Mouse (Mus musculus) limb, embryonic 15.5 days (tissue): ENCODE measurements around the gene Itk. TPM values are rescaled to one million over a fixed set of nuclear protein-coding genes. Genes with fewer than 3 reads are reported as not detected.

Experiments
- ATAC-seq: fragments of 200-750 bp; cut with Nextera tagmentation; 2 replicates; pipeline ENCODE4 v1.8.0; 2017; ENCODE audit warnings: low read depth, moderate TSS enrichment; ENCODE audit not compliant: insufficient number of reproducible peaks, low FRiP score, low TSS enrichment
- H3K27ac ChIP-seq: fragments of 300-500 bp; sonication (generic); 2 replicates; pipeline ENCODE4 v1.5.1; 2015; ENCODE audit warnings: moderate library complexity, mild to moderate bottlenecking, inconsistent platforms
- H3K27me3 ChIP-seq: fragments of 300-500 bp; sonication (generic); 2 replicates; pipeline ENCODE4 v1.6.1; 2015; ENCODE audit warnings: inconsistent platforms
- H3K36me3 ChIP-seq: fragments of 300-500 bp; sonication (generic); 2 replicates; pipeline ENCODE4 v1.6.1; 2015; ENCODE audit warnings: inconsistent platforms
- H3K4me1 ChIP-seq: fragments of 300-500 bp; sonication (generic); 2 replicates; pipeline ENCODE4 v1.6.1; 2015; ENCODE audit warnings: inconsistent platforms
- H3K4me2 ChIP-seq: fragments of 300-500 bp; sonication (generic); 2 replicates; pipeline ENCODE4 v1.6.1; 2015; ENCODE audit warnings: mild to moderate bottlenecking, inconsistent platforms
- H3K4me3 ChIP-seq: fragments of 300-500 bp; sonication (generic); 2 replicates; pipeline ENCODE4 v1.5.1; 2015; ENCODE audit warnings: mild to moderate bottlenecking, inconsistent platforms
- H3K9ac ChIP-seq: fragments of 300-500 bp; sonication (generic); 2 replicates; pipeline ENCODE4 v1.6.1; 2015; ENCODE audit warnings: inconsistent platforms
- H3K9me3 ChIP-seq: fragments of 300-500 bp; sonication (generic); 2 replicates; pipeline ENCODE4 v1.6.1; 2016; ENCODE audit warnings: inconsistent platforms
- WGBS: fragments of 180-500 bp; shearing (Covaris S2); methylation state at CpG from one replicate; pipeline ENCODE4 v1.1.7; 2015; 5-methylcytosine and 5-hydroxymethylcytosine counted together
- polyA plus RNA-seq: library from polyadenylated mRNA; unstranded; fragments of >200 nt; fragmentation: Nextera tagmentation; extraction: Ambion mirVana; gene quantifications from 2 replicates; pipeline ENCODE4 v1.2.1, GENCODE M21; 2015

Itk gene
- polyA plus RNA-seq, 1 experiment from 2014 or later = 0.38 TPM

DNA sequence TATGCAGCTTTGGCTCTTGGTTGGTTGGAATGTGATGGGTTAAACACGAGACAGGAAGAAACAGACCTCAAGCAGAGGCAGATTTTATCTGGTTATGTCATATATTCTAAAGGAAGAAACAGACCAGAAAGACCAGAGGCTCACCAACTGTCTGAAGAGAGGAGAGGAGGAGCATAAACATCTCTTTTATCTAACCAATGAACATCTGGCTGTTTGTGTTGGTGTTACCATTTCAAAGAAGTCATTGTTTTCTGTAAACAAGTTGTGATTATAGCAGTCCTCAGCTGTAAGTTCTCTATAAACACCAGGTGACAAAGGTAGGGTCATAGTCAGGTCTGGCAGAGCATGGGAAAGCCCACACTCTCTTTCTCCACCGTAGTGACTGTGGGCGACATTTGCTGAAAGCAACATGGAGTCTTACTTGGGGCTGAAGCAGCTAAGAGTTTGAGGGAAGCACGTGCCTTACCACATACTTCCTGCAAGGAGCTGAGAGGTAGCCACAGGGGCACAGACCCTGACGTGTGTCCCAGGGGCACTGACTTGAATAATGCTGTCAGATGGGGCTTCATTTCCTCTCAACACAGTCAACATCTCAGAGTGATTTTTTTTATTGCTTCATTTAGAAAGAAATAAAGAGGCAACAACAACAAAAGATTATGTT, 45.3 kb downstream of the Itk start:
- H3K36me3 ChIP-seq = no peaks in the 10 kb centered on the region
- H3K4me2 ChIP-seq = no peak overlapping the region
- no peak for ATAC-seq
- H3K9me3 ChIP-seq = no peaks in the 10 kb centered on the region
- no peak overlapping the region for H3K4me3 ChIP-seq
- H3K27me3 ChIP-seq = no peaks in the 10 kb centered on the region
- WGBS = 35% methylated on average over 5 of the region's 5 CpGs
- no peak overlapping the region for H3K27ac ChIP-seq
- H3K4me1 ChIP-seq = no peaks in the 10 kb centered on the region
- no peak overlapping the region for H3K9ac ChIP-seq

DNA sequence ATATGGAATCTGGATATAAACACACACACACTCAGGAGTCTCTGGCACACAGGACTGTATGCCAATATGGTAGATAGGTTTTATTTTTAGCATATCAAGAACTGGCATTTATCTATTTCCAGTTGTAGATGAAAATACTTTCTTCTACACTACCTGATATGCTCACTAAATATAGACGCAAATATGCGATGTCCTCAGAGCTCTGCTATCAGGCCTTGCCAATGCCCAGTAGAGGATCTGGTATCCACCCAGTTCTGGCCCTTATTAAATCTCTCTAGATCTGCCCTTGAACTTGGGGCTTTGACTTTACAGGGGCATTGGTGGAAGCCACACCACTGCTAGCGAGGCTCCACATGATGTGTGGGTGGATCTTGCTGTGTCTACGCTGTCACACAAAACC, 47.4 kb downstream of the Itk start:
- 95% methylated on average over 4 of the region's 4 CpGs for WGBS
- Histone ChIP-seq H3K4me3 (no peak overlapping the region), H3K9ac (no peak overlapping the region), H3K9me3 (no peaks in the 10 kb centered on the region), H3K36me3 (no peaks in the 10 kb centered on the region), H3K4me1 (no peaks in the 10 kb centered on the region), H3K4me2 (no peak overlapping the region), H3K27ac (no peak overlapping the region), H3K27me3 (no peaks in the 10 kb centered on the region)
- no peak for ATAC-seq

DNA sequence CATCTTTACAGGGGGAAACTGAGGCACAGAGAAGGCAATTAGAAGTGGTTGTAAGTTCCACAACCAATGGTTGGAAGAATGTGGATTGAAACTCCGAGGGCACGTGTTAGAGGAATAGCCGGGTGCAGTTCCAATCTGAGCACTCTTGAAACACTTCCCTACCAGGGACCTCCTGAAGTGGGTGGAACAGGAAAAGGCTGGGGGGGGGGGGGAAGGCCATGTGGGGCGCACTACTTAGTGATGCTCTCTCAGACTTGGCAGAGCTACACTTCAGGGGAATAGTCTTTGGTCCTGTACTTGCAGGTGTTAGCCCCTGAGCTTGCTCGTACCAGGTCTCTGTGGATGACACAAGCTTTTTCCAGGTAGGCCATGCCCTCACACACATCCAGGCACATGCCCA, 53.3 kb downstream of the Itk start:
- Histone ChIP-seq H3K9ac (no peak overlapping the region), H3K4me1 (no peaks in the 10 kb centered on the region), H3K36me3 (no peaks in the 10 kb centered on the region), H3K27ac (no peak overlapping the region), H3K27me3 (no peaks in the 10 kb centered on the region), H3K4me3 (no peak overlapping the region), H3K4me2 (no peak overlapping the region), H3K9me3 (no peaks in the 10 kb centered on the region)
- ATAC-seq = no peak
- WGBS = 84% methylated on average over 5 of the region's 5 CpGs

DNA sequence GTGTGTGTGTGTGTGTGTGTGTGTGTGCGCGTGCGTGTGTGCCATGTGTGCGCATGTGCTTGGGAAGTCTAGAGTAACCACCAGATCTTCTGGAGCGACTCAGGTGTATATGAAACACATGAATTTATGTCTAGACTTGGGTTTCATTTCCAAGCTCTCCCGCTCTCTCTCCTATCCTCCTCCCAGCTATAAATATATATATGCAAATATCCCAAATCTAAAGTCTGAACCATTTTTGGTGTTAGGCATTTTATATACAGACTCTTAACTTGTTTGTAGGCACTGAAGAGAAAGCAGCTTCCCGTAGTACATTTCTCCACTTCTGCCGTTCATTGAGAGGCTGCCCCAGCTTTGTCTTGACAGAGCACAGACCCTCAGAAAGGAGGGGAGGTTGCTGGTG, 57.1 kb downstream of the Itk start:
- no peaks in the 10 kb centered on the region for H3K27me3 ChIP-seq
- 93% methylated on average over 8 of the region's 8 CpGs for WGBS

DNA sequence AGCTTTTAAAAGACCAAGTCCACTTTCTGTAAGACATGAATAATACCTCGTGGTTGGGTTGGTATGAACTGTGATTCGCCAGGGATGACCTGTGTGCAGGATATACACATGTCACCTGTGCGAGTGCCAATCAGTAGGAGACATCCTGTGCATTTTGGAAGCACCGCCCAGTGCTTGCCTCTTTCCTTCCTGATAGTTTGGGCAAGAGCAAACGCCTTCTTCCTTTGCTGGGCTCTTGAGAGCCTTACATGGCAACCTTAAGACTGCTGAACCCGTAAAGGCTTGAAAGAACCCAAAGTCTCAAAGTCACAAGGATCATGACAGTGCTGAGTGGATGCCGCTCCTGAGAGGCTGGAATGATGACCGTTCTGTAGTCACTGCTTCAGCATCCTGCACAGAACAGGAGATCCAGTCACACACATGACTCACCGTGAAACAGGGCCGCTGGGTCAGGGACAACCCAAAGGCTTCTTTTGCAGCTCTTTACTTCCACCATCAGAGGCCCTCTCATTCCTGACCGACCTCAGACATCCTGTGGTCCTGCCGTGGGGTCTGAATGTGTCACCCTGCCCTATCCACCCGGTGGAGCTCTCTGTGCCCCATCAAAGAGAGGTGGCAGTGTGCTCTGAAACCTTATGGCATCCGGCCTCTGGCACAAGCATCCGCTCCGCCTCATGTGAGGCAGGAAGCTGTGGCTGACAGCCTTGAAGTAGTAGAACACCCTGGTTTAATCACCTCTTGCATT, 62.9 kb downstream of the Itk start:
- H3K9me3 ChIP-seq = no peaks in the 10 kb centered on the region
- H3K4me3 ChIP-seq = no peak overlapping the region
- ATAC-seq = no peak
- no peak overlapping the region for H3K9ac ChIP-seq
- no peak overlapping the region for H3K27ac ChIP-seq
- 86% methylated on average over 16 of the region's 16 CpGs for WGBS
- no peaks in the 10 kb centered on the region for H3K27me3 ChIP-seq
- no peaks in the 10 kb centered on the region for H3K4me1 ChIP-seq
- no peaks in the 10 kb centered on the region for H3K36me3 ChIP-seq
- no peak overlapping the region for H3K4me2 ChIP-seq

More for the DNA sequence above, 57.1 kb downstream of the Itk start:
- Histone ChIP-seq H3K9ac (no peak overlapping the region), H3K4me2 (no peak overlapping the region), H3K4me3 (no peak overlapping the region), H3K36me3 (no peaks in the 10 kb centered on the region), H3K9me3 (no peaks in the 10 kb centered on the region), H3K27ac (no peak overlapping the region), H3K4me1 (no peaks in the 10 kb centered on the region)
- ATAC-seq = no peak

DNA sequence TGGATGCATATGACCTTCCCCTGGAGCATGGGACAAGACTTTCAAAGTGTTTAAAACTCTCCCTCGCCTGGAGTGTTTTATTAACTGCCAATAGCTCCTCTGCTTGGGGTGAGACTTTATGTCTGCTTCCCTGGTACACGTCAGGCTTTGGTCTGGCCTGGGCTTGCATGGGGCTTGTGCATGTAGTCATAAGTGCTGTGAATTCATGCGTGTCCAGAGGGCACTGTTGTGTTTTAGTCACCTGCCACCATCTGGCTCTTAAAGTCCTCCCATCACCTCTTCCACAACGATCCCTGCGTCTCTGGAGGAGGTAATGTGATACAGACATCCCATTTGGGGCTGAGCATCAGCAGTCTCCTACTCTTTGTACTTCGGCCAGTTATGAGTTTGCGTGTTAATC, 67.8 kb downstream of the Itk start:
- Histone ChIP-seq H3K27ac (no peak overlapping the region), H3K36me3 (no peaks in the 10 kb centered on the region), H3K4me2 (no peak overlapping the region), H3K4me1 (no peaks in the 10 kb centered on the region), H3K9me3 (no peaks in the 10 kb centered on the region), H3K27me3 (no peaks in the 10 kb centered on the region), H3K9ac (no peak overlapping the region), H3K4me3 (no peak overlapping the region)
- 23% methylated on average over 7 of the region's 7 CpGs for WGBS
- no peak for ATAC-seq

DNA sequence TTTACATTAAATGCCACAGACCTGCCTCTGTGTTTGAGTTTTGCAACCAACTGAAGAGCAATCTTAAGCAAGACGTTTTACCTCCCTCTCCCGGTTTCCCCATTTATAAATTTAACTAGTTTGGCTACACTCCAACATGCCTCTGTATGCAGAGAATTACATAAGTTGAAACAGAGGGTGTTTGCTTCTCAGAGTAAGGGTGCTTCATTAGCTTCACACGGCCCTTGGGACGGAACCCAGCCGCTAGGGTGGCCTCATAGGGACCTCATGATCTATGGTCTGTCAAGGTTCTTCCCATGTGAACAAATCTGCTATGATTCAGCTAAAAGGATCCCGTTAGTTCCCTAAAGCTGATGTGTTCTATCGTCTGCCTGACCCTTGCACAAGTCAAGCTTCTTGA, 74.8 kb downstream of the Itk start:
- Histone ChIP-seq H3K27ac (no peak overlapping the region), H3K4me2 (no peak overlapping the region), H3K9ac (no peak overlapping the region), H3K4me3 (no peak overlapping the region), H3K27me3 (peaks cover 12% of the 10 kb centered on the region; the same call in 1 of the 2 replicates), H3K9me3 (no peaks in the 10 kb centered on the region), H3K4me1 (peaks cover 16% of the 10 kb centered on the region), H3K36me3 (no peaks in the 10 kb centered on the region)
- no peak for ATAC-seq
- WGBS = 28% methylated on average over 7 of the region's 7 CpGs

DNA sequence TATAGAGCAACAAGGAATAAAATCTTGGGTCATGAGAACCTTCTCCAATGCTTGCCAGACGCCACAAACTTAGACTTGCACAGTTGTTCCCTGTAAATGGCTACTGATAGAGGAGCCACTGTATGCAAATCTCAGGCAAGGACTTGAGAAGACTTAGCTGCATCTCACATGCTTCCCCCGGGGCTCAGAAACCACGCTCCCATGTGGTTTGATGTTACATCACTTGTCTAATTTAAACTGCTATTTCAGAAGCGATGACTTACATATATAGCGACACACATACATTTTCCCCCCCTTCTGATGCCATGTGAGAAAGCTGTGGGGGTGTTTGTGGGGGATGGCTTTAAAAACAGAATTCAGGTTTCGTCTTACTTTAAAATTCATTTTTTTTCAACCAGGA, 75.5 kb downstream of the Itk start:
- no peak for ATAC-seq

DNA sequence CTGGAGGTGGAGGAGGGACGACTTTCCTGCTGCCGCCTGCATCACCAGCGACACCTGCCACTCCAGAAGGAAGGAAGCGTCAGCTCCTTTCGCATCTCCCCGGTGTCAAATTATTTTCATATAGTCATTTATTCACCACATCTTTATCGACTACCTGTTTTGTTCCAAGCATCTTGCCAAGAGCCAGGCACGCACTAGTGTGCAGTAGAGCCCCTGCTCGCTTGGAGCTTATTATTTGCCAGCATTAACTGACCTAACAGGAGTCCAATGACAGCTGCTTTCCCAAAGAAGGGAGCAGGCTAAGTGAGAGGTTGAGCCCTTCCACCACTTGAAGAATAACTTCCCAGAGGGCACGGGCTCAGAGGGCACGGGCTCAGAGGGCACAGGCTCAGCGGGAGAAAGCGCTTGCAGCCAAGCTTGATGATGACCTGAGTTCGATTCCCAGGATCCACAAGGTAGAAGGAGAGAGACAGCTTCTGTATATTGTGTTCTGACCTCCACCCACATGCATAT, 76.7 kb downstream of the Itk start, which contains the start of gene Cyfip2:
TSS of gene Cyfip2 (minus strand) at position 337 of the 513 bp plus-strand sequence.
- WGBS = 7% methylated on average over 14 of the region's 14 CpGs
- no peaks in the 10 kb centered on the region for H3K36me3 ChIP-seq
- H3K27ac ChIP-seq = no peak within 1 kb of the TSS
- peak within 1 kb of the TSS; percentile 62 for H3K4me3 ChIP-seq
- peak within 1 kb of the TSS; percentile 97 for H3K4me2 ChIP-seq
- H3K9ac ChIP-seq = peak within 1 kb of the TSS; percentile 31
- no peak for ATAC-seq
- H3K4me1 ChIP-seq = peaks cover 29% of the 10 kb centered on the region
- H3K9me3 ChIP-seq = no peaks in the 10 kb centered on the region
- H3K27me3 ChIP-seq = peaks cover 12% of the 10 kb centered on the region; the same call in 1 of the 2 replicates

More for the DNA sequence above, 75.5 kb downstream of the Itk start:
- Histone ChIP-seq H3K4me1 (peaks cover 23% of the 10 kb centered on the region), H3K9me3 (no peaks in the 10 kb centered on the region), H3K36me3 (no peaks in the 10 kb centered on the region), H3K4me2 (no peak overlapping the region), H3K27me3 (peaks cover 12% of the 10 kb centered on the region; the same call in 1 of the 2 replicates), H3K4me3 (no peak overlapping the region), H3K9ac (no peak overlapping the region), H3K27ac (no peak overlapping the region)
- 58% methylated on average over 6 of the region's 6 CpGs for WGBS

DNA sequence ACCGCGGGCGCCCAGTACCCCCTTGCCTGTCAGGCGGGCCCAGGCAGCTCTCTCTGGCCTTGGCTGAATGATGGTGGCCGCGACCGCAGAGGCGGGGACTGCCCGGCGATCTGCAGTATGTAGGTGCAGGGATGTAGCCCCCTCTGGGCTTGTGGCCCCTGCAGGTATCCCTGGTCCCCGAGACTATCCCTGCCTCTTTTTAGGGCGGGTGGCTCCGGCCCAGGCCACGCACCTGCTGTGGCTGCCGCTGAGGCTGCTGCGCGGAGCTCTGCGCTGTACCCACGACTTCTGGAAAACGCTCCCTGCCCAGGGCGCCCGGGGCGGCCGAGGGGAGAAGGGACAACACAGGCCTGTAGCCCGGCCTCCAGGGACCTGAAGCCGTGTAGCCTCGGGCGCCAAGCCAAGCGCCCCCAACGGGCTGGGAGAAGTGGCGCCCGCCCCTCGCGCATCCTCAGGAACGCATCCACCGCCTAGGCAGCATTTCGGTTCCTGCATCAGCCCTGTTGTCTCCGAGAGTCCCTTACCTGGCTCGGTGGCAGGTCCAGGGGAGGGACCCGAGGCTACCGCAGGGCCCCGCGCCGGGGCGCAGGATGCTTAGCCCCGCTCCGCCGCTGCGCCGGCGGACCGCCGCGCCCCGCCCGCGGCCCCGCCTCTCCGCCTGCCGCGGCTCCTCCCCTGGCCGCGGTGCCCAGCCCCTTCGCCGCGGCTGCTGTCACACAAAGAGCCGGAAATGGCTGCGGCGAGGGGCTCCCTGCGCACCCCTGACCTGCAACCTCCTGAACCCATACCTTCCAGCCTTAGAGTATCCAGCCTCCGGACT, 77.4 kb downstream of the Itk start:
- H3K27me3 ChIP-seq = peaks cover 12% of the 10 kb centered on the region; the same call in 1 of the 2 replicates
- peak overlapping the region; percentile 97 for H3K4me2 ChIP-seq
- H3K9me3 ChIP-seq = no peaks in the 10 kb centered on the region
- H3K4me1 ChIP-seq = peaks cover 29% of the 10 kb centered on the region
- peak; percentile 60; the same call in 1 of the 2 replicates for ATAC-seq
- H3K4me3 ChIP-seq = peak overlapping the region; percentile 62
- no peaks in the 10 kb centered on the region for H3K36me3 ChIP-seq
- no peak overlapping the region for H3K27ac ChIP-seq
- H3K9ac ChIP-seq = peak overlapping the region; percentile 31
- WGBS = under 1% methylated on average over 70 of the region's 71 CpGs

DNA sequence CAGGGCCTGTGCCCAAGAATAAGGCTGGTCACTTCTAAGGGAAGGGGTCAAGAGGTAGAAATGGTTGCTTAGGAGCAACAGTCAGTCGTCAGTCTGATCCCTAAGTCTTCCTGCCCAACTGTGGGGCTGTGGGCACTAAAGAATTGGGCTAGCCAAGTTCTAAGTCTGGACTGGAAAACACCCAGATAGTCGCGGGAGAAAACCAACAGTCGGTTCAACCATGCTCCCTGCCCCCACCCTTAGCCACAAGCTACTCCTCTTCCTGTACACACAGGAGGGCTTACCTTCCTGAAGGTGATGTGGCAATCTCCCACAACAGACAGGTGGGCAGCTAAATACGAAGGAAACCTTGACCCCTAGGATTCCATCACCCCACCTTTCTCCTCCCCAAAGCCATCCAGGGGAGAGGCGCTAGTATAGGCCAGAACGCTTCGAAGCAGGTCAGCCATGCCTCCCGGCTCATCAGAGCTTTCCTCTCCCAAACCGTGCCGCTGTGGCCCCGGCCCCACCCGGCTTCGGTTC, 78.1 kb downstream of the Itk start:
- no peaks in the 10 kb centered on the region for H3K9me3 ChIP-seq
- H3K4me1 ChIP-seq = peaks cover 29% of the 10 kb centered on the region
- WGBS = 12% methylated on average over 14 of the region's 14 CpGs
- H3K4me3 ChIP-seq = peak overlapping the region; percentile 62
- no peak for ATAC-seq
- no peaks in the 10 kb centered on the region for H3K36me3 ChIP-seq
- peak overlapping the region; percentile 97 for H3K4me2 ChIP-seq
- H3K27ac ChIP-seq = no peak overlapping the region
- H3K9ac ChIP-seq = peak overlapping the region; percentile 31; the same call in 1 of the 2 replicates
- H3K27me3 ChIP-seq = peaks cover 12% of the 10 kb centered on the region; the same call in 1 of the 2 replicates
